Mouse (Mus musculus) CH12.LX (cell line): Measurements from ENCODE around the gene Rasl10b. TPM values are rescaled to one million over a fixed set of nuclear protein-coding genes. Genes with fewer than 3 reads are reported as not detected.

Experiments used
- DNase-seq: peaks from one replicate; pipeline ENCODE4 v3.0.0-alpha.2; 2013; ENCODE audit errors: extremely low read depth
- H3K27ac ChIP-seq: 2 replicates; pipeline ENCODE4 v1.5.1; 2012; ENCODE audit warnings: low read depth, mild to moderate bottlenecking, control low read depth, moderate library complexity; ENCODE audit not compliant: insufficient read depth
- H3K27me3 ChIP-seq: replicated peaks from 2 replicates; pipeline ENCODE3; 2012; ENCODE audit warnings: inconsistent platforms
- H3K36me3 ChIP-seq, 2 experiments: replicated peaks in 1 of 2; 2 replicates each; pipeline versions ENCODE3 to v1.6.1; 2012; ENCODE audit warnings: inconsistent platforms in 1 of 2, low read length in 1 of 2, mild to moderate bottlenecking in 1 of 2, mixed read lengths in 1 of 2, moderate library complexity in 1 of 2; ENCODE audit not compliant: control insufficient read depth in 1 of 2, insufficient read depth in 1 of 2
- H3K4me1 ChIP-seq, 2 experiments: 2 replicates each; pipeline ENCODE4 v1.6.1; 2012; ENCODE audit warnings: inconsistent platforms in 1 of 2, moderate library complexity in 1 of 2; ENCODE audit not compliant: insufficient read depth in 2 of 2, control insufficient read depth in 1 of 2
- H3K4me2 ChIP-seq: 2 replicates; pipeline ENCODE4 v1.6.1; 2012; ENCODE audit warnings: low read depth, mild to moderate bottlenecking, control low read depth; ENCODE audit not compliant: poor library complexity, insufficient read depth, severe bottlenecking
- H3K4me3 ChIP-seq, 3 experiments: fragments of 150-350 bp in 1 of 3; sonication (generic) in 1 of 3; replicated peaks in 1 of 3; 2 replicates each; pipeline versions ENCODE3 to v1.5.1; 2011 to 2012; ENCODE audit warnings: low read depth in 2 of 3, low read length in 2 of 3, mild to moderate bottlenecking in 2 of 3, moderate library complexity in 2 of 3, control low read depth in 1 of 3, improper control_type of control experiment in 1 of 3, inconsistent platforms in 1 of 3, mixed read lengths in 1 of 3; ENCODE audit not compliant: poor library complexity in 1 of 3
- H3K79me2 ChIP-seq: replicated peaks from 2 replicates; pipeline ENCODE4 v1.6.1; 2012; ENCODE audit warnings: mild to moderate bottlenecking, moderate library complexity; ENCODE audit not compliant: control insufficient read depth, poor library complexity, insufficient read depth, severe bottlenecking; ENCODE audit errors: extremely low read depth
- H3K9ac ChIP-seq: 2 replicates; pipeline ENCODE4 v1.6.1; 2012; ENCODE audit warnings: low read depth, mild to moderate bottlenecking, control low read depth, moderate library complexity; ENCODE audit not compliant: insufficient read depth
- H3K9me3 ChIP-seq: replicated peaks from 2 replicates; pipeline ENCODE3; 2012; ENCODE audit warnings: low read length, inconsistent platforms, mixed read lengths
- BHLHE40 ChIP-seq: IDR thresholded peaks from 2 replicates; pipeline ENCODE4 v1.6.1; 2011; ENCODE audit warnings: mild to moderate bottlenecking, low read depth, low read length, improper control_type of control experiment
- CHD1 ChIP-seq: IDR thresholded peaks from 2 replicates; pipeline ENCODE4 v1.6.1; 2012; ENCODE audit warnings: low read depth, low read length, improper control_type of control experiment, inconsistent platforms
- CTCF ChIP-seq, 2 experiments: IDR thresholded peaks in 1 of 2; conservative IDR thresholded peaks in 1 of 2; 2 replicates each; pipeline ENCODE4 v1.5.1; 2011 to 2012; ENCODE audit warnings: low read depth in 2 of 2, low read length in 2 of 2, improper control_type of control experiment in 1 of 2, inconsistent platforms in 1 of 2, mild to moderate bottlenecking in 1 of 2, moderate library complexity in 1 of 2
- E2F4 ChIP-seq: IDR thresholded peaks from 2 replicates; pipeline ENCODE4 v1.6.1; 2011; ENCODE audit warnings: low read depth, low read length, improper control_type of control experiment; ENCODE audit not compliant: insufficient replicate concordance
- ELF1 ChIP-seq: IDR thresholded peaks from 2 replicates; pipeline ENCODE4 v1.6.1; 2014; ENCODE audit warnings: low read depth, mild to moderate bottlenecking, inconsistent platforms, low read length, improper control_type of control experiment
- EP300 ChIP-seq: IDR thresholded peaks from 2 replicates; pipeline ENCODE4 v1.6.1; 2011; ENCODE audit warnings: low read length, improper control_type of control experiment
- GABPA ChIP-seq: IDR thresholded peaks from 2 replicates; pipeline ENCODE4 v1.6.1; 2012; ENCODE audit warnings: low read depth, low read length, improper control_type of control experiment, inconsistent platforms; ENCODE audit not compliant: insufficient replicate concordance
- HCFC1 ChIP-seq: IDR thresholded peaks from 2 replicates; pipeline ENCODE4 v1.6.1; 2012; ENCODE audit warnings: low read depth, mild to moderate bottlenecking, inconsistent platforms, low read length, improper control_type of control experiment
- IRF4 ChIP-seq: IDR thresholded peaks from 2 replicates; pipeline ENCODE4 v1.6.1; 2014; ENCODE audit warnings: low read depth, mild to moderate bottlenecking, inconsistent platforms, low read length, improper control_type of control experiment
- JUND ChIP-seq: conservative IDR thresholded peaks from 2 replicates; pipeline ENCODE4 v1.6.1; 2011; ENCODE audit warnings: low read depth, low read length, improper control_type of control experiment
- KAT2A ChIP-seq: IDR thresholded peaks from 2 replicates; pipeline ENCODE4 v1.6.1; 2012; ENCODE audit warnings: low read length, improper control_type of control experiment, inconsistent platforms; ENCODE audit not compliant: insufficient replicate concordance
- MAFK ChIP-seq: IDR thresholded peaks from 2 replicates; pipeline ENCODE4 v1.6.1; 2011; ENCODE audit warnings: low read length, improper control_type of control experiment; ENCODE audit not compliant: insufficient replicate concordance
- MAX ChIP-seq: IDR thresholded peaks from 2 replicates; pipeline ENCODE4 v1.6.1; 2011; ENCODE audit warnings: low read length, improper control_type of control experiment
- MAZ ChIP-seq: IDR thresholded peaks from 2 replicates; pipeline ENCODE4 v1.6.1; 2012; ENCODE audit warnings: low read depth, mild to moderate bottlenecking, inconsistent platforms, low read length, improper control_type of control experiment, moderate library complexity
- MEF2A ChIP-seq: IDR thresholded peaks from 2 replicates; pipeline ENCODE4 v1.6.1; 2014; ENCODE audit warnings: low read depth, mild to moderate bottlenecking, inconsistent platforms, low read length, improper control_type of control experiment, borderline replicate concordance
- MXI1 ChIP-seq: IDR thresholded peaks from 2 replicates; pipeline ENCODE4 v1.6.1; 2011; ENCODE audit warnings: mild to moderate bottlenecking, low read depth, low read length, improper control_type of control experiment
- MYC ChIP-seq: IDR thresholded peaks from 2 replicates; pipeline ENCODE4 v1.6.1; 2011; ENCODE audit warnings: low read depth, mild to moderate bottlenecking, improper control_type of control experiment, low read length
- NELFE ChIP-seq: IDR thresholded peaks from 2 replicates; pipeline ENCODE4 v1.6.1; 2011; ENCODE audit warnings: low read depth, low read length, improper control_type of control experiment
- NRF1 ChIP-seq: IDR thresholded peaks from 2 replicates; pipeline ENCODE4 v1.6.1; 2014; ENCODE audit warnings: low read depth, mild to moderate bottlenecking, inconsistent platforms, low read length, improper control_type of control experiment, moderate library complexity
- POLR2A ChIP-seq: IDR thresholded peaks from 2 replicates; pipeline ENCODE4 v1.6.1; 2011; ENCODE audit warnings: low read depth, mild to moderate bottlenecking, improper control_type of control experiment, low read length
- POLR2AphosphoS2 ChIP-seq: IDR thresholded peaks from 2 replicates; pipeline ENCODE4 v1.6.1; 2011; ENCODE audit warnings: low read depth, low read length, improper control_type of control experiment
- RAD21 ChIP-seq: IDR thresholded peaks from 2 replicates; pipeline ENCODE4 v1.6.1; 2011; ENCODE audit warnings: low read depth, mild to moderate bottlenecking, low read length, improper control_type of control experiment, moderate library complexity
- RCOR1 ChIP-seq: conservative IDR thresholded peaks from 2 replicates; pipeline ENCODE4 v1.6.1; 2012; ENCODE audit warnings: low read depth, mild to moderate bottlenecking, inconsistent platforms, low read length, improper control_type of control experiment
- SIN3A ChIP-seq: IDR thresholded peaks from 2 replicates; pipeline ENCODE4 v1.6.1; 2012; ENCODE audit warnings: low read length, improper control_type of control experiment, inconsistent platforms
- SMC3 ChIP-seq: IDR thresholded peaks from 2 replicates; pipeline ENCODE4 v1.6.1; 2011; ENCODE audit warnings: low read depth, low read length, improper control_type of control experiment
- TBP ChIP-seq: conservative IDR thresholded peaks from 2 replicates; pipeline ENCODE4 v1.6.1; 2011; ENCODE audit warnings: low read depth, low read length, improper control_type of control experiment
- TCF12 ChIP-seq: IDR thresholded peaks from 2 replicates; pipeline ENCODE4 v1.6.1; 2014; ENCODE audit warnings: low read depth, mild to moderate bottlenecking, inconsistent platforms, low read length, improper control_type of control experiment
- UBTF ChIP-seq: IDR thresholded peaks from 2 replicates; pipeline ENCODE4 v1.6.1; 2012; ENCODE audit warnings: low read depth, mild to moderate bottlenecking, inconsistent platforms, low read length, improper control_type of control experiment, moderate library complexity
- USF1 ChIP-seq: IDR thresholded peaks from 2 replicates; pipeline ENCODE4 v1.6.1; 2014; ENCODE audit warnings: low read depth, mild to moderate bottlenecking, inconsistent platforms, low read length, improper control_type of control experiment
- ZC3H11A ChIP-seq: IDR thresholded peaks from 2 replicates; pipeline ENCODE4 v1.6.1; 2012; ENCODE audit warnings: low read depth, mild to moderate bottlenecking, inconsistent platforms, low read length, improper control_type of control experiment
- ZKSCAN1 ChIP-seq: IDR thresholded peaks from 2 replicates; pipeline ENCODE4 v1.6.1; 2012; ENCODE audit warnings: low read depth, inconsistent platforms, low read length, improper control_type of control experiment, borderline replicate concordance
- ZMIZ1 ChIP-seq: IDR thresholded peaks from 2 replicates; pipeline ENCODE4 v1.6.1; 2012; ENCODE audit warnings: low read depth, mild to moderate bottlenecking, inconsistent platforms, low read length, improper control_type of control experiment
- ZNF384 ChIP-seq: IDR thresholded peaks from 2 replicates; pipeline ENCODE4 v1.6.1; 2012; ENCODE audit warnings: low read depth, low read length, improper control_type of control experiment, inconsistent platforms
- dilution Hi-C: fragments of 300-500 bp; cut with MboI; formaldehyde crosslinking; loops from 2 replicates; pipeline ENCODE4 v1.14.3; 2020; ENCODE audit warnings: low sequenced_read_pairs; ENCODE audit not compliant: extremely low pct_unique_long_range_greater_than_20kb, extremely low pct_ligation_motif_present
- in situ Hi-C: fragments of 300-500 bp; cut with MboI; formaldehyde crosslinking; loops from 3 replicates; pipeline ENCODE4 v1.14.3; 2019; ENCODE audit warnings: low sequenced_read_pairs, low pct_ligation_motif_present, low pct_unique_long_range_greater_than_20kb, mixed read lengths
- polyA plus RNA-seq: library from polyadenylated mRNA; unstranded; fragments of >175 nt; gene quantifications from 2 replicates; pipeline ENCODE4 v1.2.1, GENCODE M21; 2012; ENCODE audit warnings: low read depth; ENCODE audit not compliant: insufficient read length
- total RNA-seq, 2 experiments: library from RNA; depleted of rRNA; stranded (reverse); fragments of 300-350 nt in 1 of 2; fragments of >200 nt in 1 of 2; gene quantifications; 2 replicates each; pipeline ENCODE4 v1.2.3; 2012 to 2014

Gene Rasl10b
- total and polyA plus RNA-seq, 3 experiments: 0.42 TPM; not detected in 2

DNA sequence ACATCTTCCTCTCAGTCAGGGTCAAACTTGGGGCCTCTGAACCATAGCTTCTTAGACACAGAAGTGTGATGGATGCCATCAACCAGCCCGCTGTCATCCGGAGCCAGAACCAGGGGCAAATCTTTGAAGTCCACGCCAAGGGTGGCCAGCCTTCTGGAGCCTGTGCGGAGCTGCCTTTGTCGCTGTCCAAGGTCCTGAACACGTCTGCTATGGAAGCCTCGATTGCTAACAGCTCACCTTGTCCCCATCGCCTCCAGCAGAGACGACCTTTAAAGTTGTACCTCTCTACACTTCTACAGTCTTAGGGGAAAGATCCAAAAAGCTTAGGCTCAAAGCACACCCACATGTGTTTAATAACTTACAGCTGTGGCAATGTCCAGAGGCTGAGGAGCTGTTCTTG, 12.4 kb downstream of the Rasl10b start:
- H3K4me2 ChIP-seq: no peak overlapping the region
- H3K4me3 ChIP-seq: no peak overlapping the region
- H3K9me3 ChIP-seq: peaks cover 3% of the 10 kb centered on the region
- H3K36me3 ChIP-seq: no peaks in the 10 kb centered on the region
- no peaks in the 10 kb centered on the region for H3K79me2 ChIP-seq
- in situ Hi-C loops: loop anchor here (5.0 to 25.0 kb wide), 2 partner anchors 69 to 509 kb away; partner anchors contain the start of genes Nle1 and Unc45b
- TF ChIP-seq TCF12 (no peak), POLR2A (no peak), HCFC1 (no peak), MXI1 (0 out of 2 replicates have a peak, but pooled peaks have one; percentile 48), SIN3A (peak; percentile 63)
- H3K27me3 ChIP-seq: peaks cover 73% of the 10 kb centered on the region
- H3K27ac ChIP-seq: no peak overlapping the region
- DNase-seq: peak; percentile 80
- dilution Hi-C loops: no loop called here
- H3K9ac ChIP-seq: no peak overlapping the region
- peaks cover 9 to 15% of the 10 kb centered on the region in 2 experiments for H3K4me1 ChIP-seq

DNA sequence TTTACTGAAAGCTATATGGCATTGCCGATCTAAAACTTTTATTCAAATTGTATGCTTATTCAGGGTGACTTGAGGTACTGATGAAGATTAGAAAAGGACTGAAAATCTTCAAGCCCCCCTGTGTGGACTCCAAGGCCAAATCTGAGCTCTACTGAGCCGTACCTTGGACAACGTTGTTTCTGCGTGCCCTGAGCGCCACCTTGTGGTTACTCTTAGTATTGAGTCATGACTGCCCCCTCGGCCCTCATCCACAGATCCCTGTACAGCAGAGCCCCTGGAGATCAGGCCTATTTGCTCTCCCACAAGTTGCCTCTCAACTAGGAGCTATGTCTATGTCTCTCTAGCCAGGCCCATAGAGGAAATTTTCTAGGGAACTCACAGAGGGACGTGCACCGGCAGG, 15.7 kb downstream of the Rasl10b start:
- no peaks in the 10 kb centered on the region for H3K9me3 ChIP-seq
- peaks cover 74% of the 10 kb centered on the region for H3K27me3 ChIP-seq
- peak; percentile 82 for DNase-seq
- H3K9ac ChIP-seq: no peak overlapping the region
- no peak overlapping the region for H3K4me2 ChIP-seq
- H3K36me3 ChIP-seq: no peaks in the 10 kb centered on the region
- in situ Hi-C loops: loop anchor here (5.0 to 25.0 kb wide), 3 partner anchors 72 to 512 kb away; partner anchors contain the start of genes Nle1 and Unc45b
- no peaks in the 10 kb centered on the region for H3K79me2 ChIP-seq
- H3K4me1 ChIP-seq: peaks cover 13 to 21% of the 10 kb centered on the region in 2 experiments
- no peak overlapping the region for H3K27ac ChIP-seq
- H3K4me3 ChIP-seq: no peak overlapping the region
- dilution Hi-C loops: no loop called here
- TF ChIP-seq BHLHE40: no peak
- TF ChIP-seq NRF1: no peak
- no peak; the same call in none of the 2 replicates for TF ChIP-seq RAD21
- TF ChIP-seq RCOR1: no peak
- peak; percentile 62; the same call in 1 of the 2 replicates for TF ChIP-seq NELFE
- peak; percentile 56; the same call in 1 of the 2 replicates for TF ChIP-seq MAX
- TF ChIP-seq IRF4: peak; percentile 70
- no peak for TF ChIP-seq KAT2A
- no peak for TF ChIP-seq UBTF
- TF ChIP-seq CTCF (conservative IDR thresholded peaks at IDR 0.05 in 1 of 2, IDR thresholded peaks at IDR 0.05 in 1 of 2; ENCODE audit: low read depth in 2 of 2, low read length in 2 of 2): peak; percentile 91 to 99
- no peak for TF ChIP-seq ELF1
- no peak for TF ChIP-seq ZKSCAN1
- peak; percentile 85 for TF ChIP-seq MAZ
- peak; percentile 89 for TF ChIP-seq ZC3H11A
- no peak for TF ChIP-seq POLR2AphosphoS2
- TF ChIP-seq POLR2A: no peak
- TF ChIP-seq ZMIZ1: no peak
- no peak for TF ChIP-seq MAFK
- TF ChIP-seq SMC3: peak; percentile 96
- TF ChIP-seq JUND: peak; percentile 55
- no peak for TF ChIP-seq E2F4
- no peak for TF ChIP-seq ZNF384
- 0 out of 2 replicates have a peak, but pooled peaks have one; percentile 15 for TF ChIP-seq MEF2A
- TF ChIP-seq TBP: no peak
- TF ChIP-seq MYC: 0 out of 2 replicates have a peak, but pooled peaks have one; percentile 52
- TF ChIP-seq CHD1: no peak
- TF ChIP-seq TCF12: no peak
- no peak for TF ChIP-seq EP300
- no peak for TF ChIP-seq HCFC1
- TF ChIP-seq GABPA: no peak
- no peak for TF ChIP-seq USF1
